Mouse (Mus musculus) cortical plate, adult 2 months (tissue): ENCODE results near the gene Slc39a3.

Experiments used
- CTCF ChIP-seq: fragments of 200-500 bp; IDR thresholded peaks from 2 replicates; pipeline ENCODE4 v1.5.1; 2011; ENCODE audit warnings: mild to moderate bottlenecking, control low read depth, low read length; ENCODE audit not compliant: insufficient read depth; ENCODE audit errors: extremely low read depth
- POLR2A ChIP-seq: fragments of 200-500 bp; IDR thresholded peaks from 2 replicates; pipeline ENCODE4 v1.6.1; 2011; ENCODE audit warnings: mild to moderate bottlenecking, low read length, control low read depth; ENCODE audit not compliant: insufficient read depth; ENCODE audit errors: extremely low read depth

GRCm38 (mm10) chr10:80984223-80984622 is 53.0 kb downstream of the Slc39a3 start:
- TF ChIP-seq CTCF (no peak), POLR2A (no peak)
